Mouse (Mus musculus): ENCODE measurements at regions not wholly inside any gene's neighbourhood (a gene's known extent, or its start where the extent isn't known, plus 50 kb on each side); places are given as distances from the start of the nearest gene placed in this dataset.

DNA sequence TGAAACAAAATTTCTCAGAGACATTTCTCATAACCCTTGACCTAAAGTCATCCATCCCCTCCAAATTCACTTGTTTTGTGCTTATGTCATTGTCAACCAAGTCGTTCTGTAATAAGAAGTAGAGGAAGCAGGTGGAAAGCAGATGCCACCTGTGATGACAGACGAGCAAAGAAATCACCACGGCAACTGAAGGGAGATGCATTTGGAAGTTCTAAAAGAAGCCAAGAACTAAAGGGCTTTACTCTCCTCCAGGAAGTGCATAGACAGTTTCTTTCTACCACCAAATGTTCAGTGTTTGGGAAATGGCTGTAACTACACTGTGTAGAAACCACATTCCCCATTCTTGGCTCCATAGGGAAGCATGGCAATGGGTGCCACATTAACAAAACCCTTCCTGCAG is 317.4 kb downstream of the Gm10184 start:
- no peak for DNase-seq

DNA sequence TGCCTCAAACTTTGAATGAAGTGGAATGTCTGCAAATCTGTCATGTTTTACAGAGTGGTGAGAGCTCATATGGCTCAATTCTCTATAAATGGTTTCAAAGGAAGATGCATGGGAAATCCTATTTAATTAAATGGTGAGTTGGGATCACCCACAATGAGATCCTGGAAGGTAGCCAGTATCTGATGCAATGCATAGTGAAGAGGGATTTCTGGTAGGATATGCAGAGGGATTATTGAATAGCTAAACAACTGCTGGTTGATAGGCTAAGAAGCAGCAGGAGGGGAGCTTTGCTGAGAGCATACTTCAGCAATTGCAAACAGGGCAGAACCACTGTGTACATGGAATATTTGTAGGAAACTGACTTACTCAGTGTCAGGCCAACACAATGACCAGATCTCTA is 350.7 kb downstream of the Gm10184 start:
- no peak for DNase-seq

GRCm38 (mm10) chr17:89554754-89555153 is 354.3 kb upstream of the Fshr start:
- no peak for DNase-seq

DNA sequence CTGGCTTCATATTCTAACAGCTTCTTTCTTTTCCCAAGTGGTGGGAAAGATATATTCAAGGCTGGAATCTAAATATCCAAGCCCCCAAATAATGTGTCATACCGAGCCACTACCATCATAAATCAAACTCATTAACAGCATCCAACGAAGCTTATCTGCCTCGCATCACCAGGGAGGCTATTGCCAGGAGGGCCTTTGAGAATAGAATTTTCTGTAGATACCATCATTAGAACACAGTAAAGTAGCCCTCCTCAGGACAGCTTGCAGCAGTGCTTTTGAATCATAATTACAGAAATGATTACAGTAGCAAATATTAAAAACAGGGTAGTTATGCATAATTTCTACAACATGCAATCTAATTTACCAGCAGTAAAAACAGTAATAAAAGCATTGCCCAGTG is 353.1 kb upstream of the Fshr start:
- no peak for DNase-seq

GRCm38 (mm10) chr17:89550758-89551157 is 350.3 kb upstream of the Fshr start:
- no peak for DNase-seq

- no peak for DNase-seq
These were observed 321.4 kb upstream of the Fshr start for GRCm38 (mm10) chr17:89521912-89522311.

DNA sequence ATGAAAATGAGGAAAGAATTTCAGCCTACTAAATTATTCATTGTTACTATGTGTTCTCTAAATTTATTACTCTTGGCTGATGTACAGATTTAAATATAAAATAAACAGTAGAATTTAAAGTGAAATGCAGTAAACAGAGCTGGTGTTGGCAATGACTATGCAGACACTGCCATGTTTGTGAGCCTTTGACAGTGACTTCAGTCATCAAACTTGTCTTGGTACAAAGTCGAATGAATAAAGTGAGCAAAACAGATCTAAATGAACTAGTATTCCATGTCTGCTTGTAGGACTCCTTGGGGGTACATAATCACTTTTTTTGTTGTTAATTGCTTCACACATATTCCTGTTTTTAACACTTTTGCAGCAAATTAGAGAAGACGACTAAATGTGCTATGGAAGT is 318.9 kb upstream of the Fshr start:
- DNase-seq = no peak

DNA sequence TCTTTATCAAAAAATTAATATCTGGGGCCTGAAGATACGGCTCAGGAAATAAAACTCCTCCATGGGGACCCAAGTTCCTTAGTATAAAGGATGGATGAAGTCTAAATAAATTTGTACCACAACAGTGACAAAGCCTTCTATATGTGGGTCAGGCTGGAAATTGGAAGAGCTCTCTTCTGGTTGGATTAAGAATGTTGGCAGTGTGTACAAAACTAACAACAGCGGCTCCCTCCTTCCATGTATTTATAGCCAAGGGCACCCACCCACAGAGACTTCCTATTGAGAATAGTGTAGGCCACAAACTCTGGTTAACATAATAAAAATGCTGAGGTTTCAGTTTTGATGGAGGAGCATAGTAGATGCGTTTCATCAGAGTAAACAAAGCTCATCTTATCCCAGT is 304.8 kb upstream of the Fshr start:
- DNase-seq = no peak

DNA sequence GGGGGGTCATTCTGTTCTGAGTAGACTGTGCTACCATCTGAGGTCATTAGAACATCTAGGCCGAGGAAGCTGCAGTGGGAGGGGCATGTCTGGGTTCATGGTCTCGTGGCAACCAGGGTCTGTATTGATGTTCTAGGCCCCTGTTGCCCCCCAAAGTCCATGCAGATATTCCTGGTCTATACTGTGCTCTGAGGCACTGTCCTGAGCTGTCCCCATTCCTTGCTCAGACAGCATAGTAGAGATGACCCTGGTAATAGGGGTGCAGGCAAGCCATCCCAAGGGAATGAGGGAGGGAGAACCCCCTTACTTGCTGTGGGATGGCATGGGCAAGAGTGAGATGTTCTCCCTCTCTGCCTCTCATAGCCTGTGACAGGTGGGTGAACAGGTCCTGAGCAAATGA is 293.1 kb upstream of the Fshr start:
- no peak for DNase-seq

- no peak for DNase-seq
These were observed 266.0 kb upstream of the Fshr start for GRCm38 (mm10) chr17:89466486-89466885.

DNA sequence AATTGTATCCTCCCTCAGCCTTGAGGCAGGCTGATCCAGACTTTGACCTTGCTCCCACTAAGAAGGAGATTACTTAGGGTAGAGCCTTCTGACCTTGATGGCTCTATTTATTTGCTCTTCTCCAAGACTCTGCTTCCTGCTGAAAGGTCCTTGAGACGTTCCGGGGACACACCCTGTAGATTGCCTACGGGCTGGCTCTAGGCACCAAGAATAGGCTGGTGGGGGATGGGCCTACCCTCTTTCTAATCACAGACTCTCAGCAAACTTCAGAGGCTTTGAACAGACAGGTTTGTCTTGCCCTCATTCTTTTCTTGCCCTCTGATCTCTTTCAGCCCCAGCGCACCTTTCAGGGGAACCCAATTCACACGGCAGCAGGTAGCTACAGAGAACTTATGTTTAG is 265.4 kb upstream of the Fshr start:
- no peak for DNase-seq

GRCm38 (mm10) chr17:89460438-89460837 is 260.0 kb upstream of the Fshr start:
- no peak for DNase-seq

DNA sequence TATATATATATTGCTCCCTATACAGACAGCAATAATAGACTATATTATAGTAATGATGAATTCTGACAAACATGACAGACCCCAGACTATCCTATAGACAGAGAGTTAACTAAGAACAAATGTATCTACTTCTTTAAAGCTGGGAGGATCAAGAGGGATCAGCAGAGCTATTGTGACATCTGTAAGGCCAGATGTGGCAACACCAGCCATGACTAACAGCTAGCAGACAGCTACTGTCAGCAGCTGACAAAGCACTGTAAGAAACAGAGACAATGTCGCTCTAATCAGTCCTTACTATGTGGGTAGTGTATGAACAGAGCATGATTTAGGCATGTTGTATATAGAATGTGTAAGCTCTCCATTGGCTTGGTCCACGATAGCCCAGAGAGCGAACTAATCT is 253.8 kb upstream of the Fshr start:
- DNase-seq = no peak

DNA sequence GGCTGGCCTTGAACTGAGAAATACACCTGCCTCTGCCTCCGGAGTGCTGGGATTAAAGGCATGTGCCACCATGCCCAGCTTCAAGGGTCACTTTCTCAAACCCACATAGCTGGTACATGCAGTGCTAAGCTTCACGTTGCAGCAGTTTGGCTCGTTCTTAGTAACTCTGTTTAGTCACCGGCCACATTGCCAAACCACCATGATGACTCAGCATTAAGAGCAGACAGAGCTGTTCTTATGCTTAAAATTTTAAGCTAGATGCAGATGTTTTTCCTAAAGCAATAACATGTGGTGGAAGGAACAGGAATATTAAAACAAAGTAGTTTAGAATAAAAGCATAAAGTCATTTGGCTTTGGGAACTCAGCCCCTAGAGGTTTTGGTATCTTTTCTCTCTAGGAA is 250.2 kb upstream of the Fshr start:
- no peak for DNase-seq

GRCm38 (mm10) chr17:89449391-89449790 is 248.9 kb upstream of the Fshr start:
- DNase-seq = no peak

- no peak for DNase-seq
These were observed 233.8 kb upstream of the Fshr start for GRCm38 (mm10) chr17:89434288-89434687.

- no peak for DNase-seq
These were observed 209.6 kb upstream of the Fshr start for GRCm38 (mm10) chr17:89410026-89410425.

DNA sequence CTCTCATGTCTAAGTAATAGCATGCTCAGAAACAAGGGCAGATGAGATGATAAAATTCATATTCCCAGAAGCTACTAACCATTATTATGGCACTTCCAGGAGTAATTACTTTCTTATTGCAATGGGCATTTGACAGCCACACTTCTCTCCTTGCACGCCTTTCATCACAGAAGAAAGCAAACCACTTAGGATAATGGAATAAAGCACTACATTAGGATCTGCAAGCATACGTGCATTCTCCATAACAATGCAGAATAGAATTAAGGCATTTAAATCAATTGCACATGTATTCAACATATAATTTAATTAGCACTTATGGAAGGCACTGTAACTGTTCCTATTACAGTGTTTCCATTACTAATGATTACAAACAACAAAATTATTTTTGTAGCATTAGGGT is 205.1 kb upstream of the Fshr start:
- DNase-seq = no peak

- no peak for DNase-seq
These were observed 156.8 kb upstream of the Fshr start for GRCm38 (mm10) chr17:89357241-89357640.

DNA sequence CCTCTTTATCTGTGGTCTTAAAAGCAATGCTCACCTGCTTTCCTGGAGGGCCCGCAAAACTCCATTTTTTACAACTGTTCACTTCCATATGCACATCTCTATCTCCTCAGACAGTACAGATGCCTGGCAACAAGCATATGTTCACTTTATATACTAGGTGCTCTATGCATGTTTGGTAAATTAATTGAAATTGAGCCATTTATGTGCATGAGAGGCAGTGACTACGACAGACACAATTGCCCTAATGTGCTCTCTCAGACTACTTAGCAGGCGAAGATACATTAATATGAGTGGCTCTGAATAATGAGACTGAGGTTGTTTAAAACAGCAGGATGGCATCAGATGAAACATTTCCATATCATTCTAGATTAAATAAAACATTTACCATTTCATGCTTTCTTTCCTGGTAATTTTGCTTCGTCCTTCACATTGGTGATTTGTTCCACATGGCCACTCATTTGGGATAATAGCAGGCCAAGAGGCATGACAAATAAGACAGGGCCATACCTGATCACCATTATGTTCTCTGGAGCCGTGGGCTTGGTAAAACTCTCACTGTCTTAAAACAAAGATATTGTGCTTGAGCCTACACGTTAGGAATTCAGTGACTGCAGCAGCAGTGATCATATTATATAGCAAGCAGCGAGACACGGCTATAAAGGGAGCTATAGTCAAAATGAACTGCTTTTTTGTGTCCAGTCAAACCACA is 140.2 kb upstream of the Fshr start:
- no peak for DNase-seq

GRCm38 (mm10) chr17:89319602-89320288 is 119.3 kb upstream of the Fshr start:
- no peak for DNase-seq

DNA sequence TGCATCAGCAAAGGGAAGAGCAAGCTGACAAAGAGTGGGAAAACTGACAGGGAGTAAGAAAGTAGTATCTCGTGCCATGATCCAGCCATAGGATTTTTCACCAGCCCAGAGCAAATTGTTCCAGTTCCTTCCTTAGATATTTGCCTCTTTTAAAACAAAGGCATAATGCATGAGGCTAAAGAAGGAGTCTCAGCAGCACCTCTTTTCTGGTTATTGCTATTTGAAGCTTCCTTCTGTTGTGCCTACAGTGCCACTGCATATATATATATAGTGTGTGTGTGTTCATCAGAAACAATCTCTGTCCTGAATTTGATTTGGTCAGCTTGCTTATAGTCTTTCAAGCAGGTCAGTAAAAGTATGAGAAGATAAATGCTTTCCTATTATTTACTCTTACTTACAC is 117.9 kb upstream of the Fshr start:
- DNase-seq = no peak

GRCm38 (mm10) chr17:89311133-89311532 is 110.7 kb upstream of the Fshr start:
- no peak for DNase-seq

DNA sequence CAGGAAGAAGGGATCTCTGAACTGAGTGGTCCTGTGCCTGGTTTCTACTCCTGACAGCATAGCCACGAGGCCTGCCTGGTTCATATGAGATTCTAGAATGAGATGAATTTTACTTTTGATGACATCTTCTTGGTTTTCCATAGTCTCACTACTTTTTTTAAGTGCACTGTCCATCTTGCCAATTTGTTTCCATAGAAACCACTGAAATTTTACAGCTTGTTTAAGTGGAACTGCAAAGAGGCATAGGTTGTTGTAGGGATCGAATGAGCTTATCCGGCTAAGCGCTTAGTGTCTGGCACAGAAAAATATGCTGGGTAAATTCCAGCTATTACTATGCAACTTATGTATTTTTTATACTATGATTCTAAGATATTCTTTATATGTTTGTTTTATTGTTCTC is 100.8 kb upstream of the Fshr start:
- no peak for DNase-seq

Data from kidney, postnatal 14 days (tissue).